Mouse (Mus musculus): ENCODE data around the gene BC052040. TPM values are rescaled to one million over a fixed set of nuclear protein-coding genes. Genes with fewer than 3 reads are reported as not detected.

The BC052040 gene
- polyA plus RNA-seq, 1 experiment from 2014 or later: 9.8 TPM

DNA sequence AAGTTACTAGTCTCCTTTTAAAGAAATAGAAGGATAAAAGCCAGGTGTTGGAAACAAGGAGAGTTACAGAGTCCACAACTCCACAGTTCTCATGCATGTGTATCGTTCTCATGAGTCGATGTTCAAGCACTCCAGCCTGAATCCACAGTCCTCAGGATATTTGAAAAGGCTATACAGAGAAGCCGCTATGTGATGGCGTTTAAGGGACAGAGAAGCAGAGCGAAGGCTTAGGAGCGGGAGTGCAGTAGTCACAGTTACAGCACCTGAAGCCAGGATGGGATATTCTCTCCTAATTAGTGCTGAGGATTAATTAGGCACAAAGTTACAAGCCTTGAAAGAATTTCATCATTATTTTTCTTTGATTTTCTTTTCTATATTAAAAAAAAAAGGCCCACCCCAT is 143.2 kb downstream of the BC052040 start:
- Histone ChIP-seq H3K4me3 (no peak overlapping the region), H3K36me3 (peaks cover 13% of the 10 kb centered on the region; the same call in 1 of the 2 replicates), H3K4me1 (no peaks in the 10 kb centered on the region), H3K27me3 (replicated peaks) (no peaks in the 10 kb centered on the region), H3K9ac (no peak overlapping the region), H3K9me3 (replicated peaks) (peaks cover 9% of the 10 kb centered on the region), H3K27ac (no peak overlapping the region), H3K4me2 (no peak overlapping the region)
- no peak for ATAC-seq
- 80% methylated on average over 6 of the region's 6 CpGs for WGBS (ENCODE audit: insufficient replicate concordance)

DNA sequence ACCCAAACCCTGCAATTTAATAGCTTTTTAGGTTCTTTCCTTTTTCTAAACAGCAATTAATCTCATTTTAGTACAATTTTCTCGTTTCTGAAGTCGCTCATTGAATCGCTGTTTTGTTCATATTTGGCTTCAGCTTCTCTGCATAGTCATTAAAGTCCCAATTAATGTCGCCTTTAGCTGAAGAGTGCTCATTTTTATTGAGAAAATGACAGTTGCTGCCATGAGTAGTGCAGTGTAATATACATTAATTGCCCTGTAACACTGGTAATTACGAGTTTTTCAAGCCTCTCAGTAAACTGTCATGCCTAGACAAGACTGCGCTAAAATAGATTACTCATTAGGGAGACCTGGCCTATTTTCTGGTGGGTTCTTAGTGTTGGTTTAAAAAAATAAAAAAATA is 144.0 kb downstream of the BC052040 start:
- no peak for ATAC-seq
- H3K9ac ChIP-seq: no peak overlapping the region
- H3K4me2 ChIP-seq: no peak overlapping the region
- no peak overlapping the region for H3K27ac ChIP-seq
- 82% methylated on average over 6 of the region's 6 CpGs for WGBS (ENCODE audit: insufficient replicate concordance)
- peaks cover 5% of the 10 kb centered on the region for H3K9me3 ChIP-seq (replicated peaks)
- no peaks in the 10 kb centered on the region for H3K4me1 ChIP-seq
- H3K4me3 ChIP-seq: no peak overlapping the region
- H3K27me3 ChIP-seq (replicated peaks): no peaks in the 10 kb centered on the region
- peaks cover 10% of the 10 kb centered on the region; the same call in 1 of the 2 replicates for H3K36me3 ChIP-seq

- Histone ChIP-seq H3K4me1 (no peaks in the 10 kb centered on the region), H3K27ac (no peak overlapping the region), H3K9ac (no peak overlapping the region), H3K4me3 (no peak overlapping the region), H3K36me3 (peaks cover 6% of the 10 kb centered on the region; the same call in 1 of the 2 replicates), H3K9me3 (replicated peaks) (peaks cover under 1% of the 10 kb centered on the region; the same call in 1 of the 2 replicates), H3K27me3 (replicated peaks) (no peaks in the 10 kb centered on the region), H3K4me2 (no peak overlapping the region)
- 70% methylated on average over 6 of the region's 6 CpGs for WGBS (ENCODE audit: insufficient replicate concordance)
- ATAC-seq: no peak
Observed at GRCm38 (mm10) chr2:115725926-115726325, 144.4 kb downstream of the BC052040 start.

- no peaks in the 10 kb centered on the region for H3K4me1 ChIP-seq
- H3K9me3 ChIP-seq (replicated peaks): no peaks in the 10 kb centered on the region
- H3K4me2 ChIP-seq: no peak overlapping the region
- H3K27ac ChIP-seq: no peak overlapping the region
- H3K36me3 ChIP-seq: peaks cover 5% of the 10 kb centered on the region; the same call in 1 of the 2 replicates
- ATAC-seq: no peak
- H3K27me3 ChIP-seq (replicated peaks): no peaks in the 10 kb centered on the region
- H3K9ac ChIP-seq: no peak overlapping the region
- H3K4me3 ChIP-seq: no peak overlapping the region
- 76% methylated on average over 5 of the region's 5 CpGs for WGBS (ENCODE audit: insufficient replicate concordance)
Observed at GRCm38 (mm10) chr2:115726806-115727205, 145.3 kb downstream of the BC052040 start.

DNA sequence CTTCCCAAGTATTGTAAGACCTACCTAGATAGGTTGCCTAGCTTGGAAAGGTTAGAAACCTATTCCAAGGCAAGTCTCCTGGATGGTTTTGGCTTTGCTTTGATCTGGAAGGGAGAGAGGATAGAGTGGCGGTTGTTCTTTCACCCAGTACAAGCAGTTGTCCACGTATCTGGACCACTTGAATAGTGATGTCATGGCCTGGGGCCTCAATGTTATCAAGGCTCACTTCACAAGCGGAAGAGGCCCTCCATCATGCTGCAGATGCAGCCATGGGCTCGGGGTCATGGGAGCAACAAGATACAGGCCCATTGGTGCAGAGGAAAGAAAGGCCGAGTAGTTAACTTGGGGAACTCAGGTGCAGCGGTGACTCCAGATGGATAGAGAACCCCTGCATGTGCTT is 147.1 kb downstream of the BC052040 start:
- Histone ChIP-seq H3K27me3 (replicated peaks) (no peaks in the 10 kb centered on the region), H3K4me2 (no peak overlapping the region), H3K4me1 (no peaks in the 10 kb centered on the region), H3K4me3 (no peak overlapping the region), H3K27ac (no peak overlapping the region), H3K9me3 (replicated peaks) (no peaks in the 10 kb centered on the region), H3K36me3 (peaks cover 5% of the 10 kb centered on the region), H3K9ac (no peak overlapping the region)
- 82% methylated on average over 6 of the region's 6 CpGs for WGBS (ENCODE audit: insufficient replicate concordance)
- no peak for ATAC-seq

GRCm38 (mm10) chr2:115730502-115730901 is 149.0 kb downstream of the BC052040 start:
- no peak overlapping the region for H3K4me3 ChIP-seq
- no peak overlapping the region for H3K4me2 ChIP-seq
- H3K36me3 ChIP-seq: peaks cover 5% of the 10 kb centered on the region
- 77% methylated on average over 6 of the region's 6 CpGs for WGBS (ENCODE audit: insufficient replicate concordance)
- H3K27ac ChIP-seq: no peak overlapping the region
- no peaks in the 10 kb centered on the region for H3K4me1 ChIP-seq
- no peak for ATAC-seq
- no peak overlapping the region for H3K9ac ChIP-seq
- H3K9me3 ChIP-seq (replicated peaks): no peaks in the 10 kb centered on the region
- no peaks in the 10 kb centered on the region for H3K27me3 ChIP-seq (replicated peaks)

DNA sequence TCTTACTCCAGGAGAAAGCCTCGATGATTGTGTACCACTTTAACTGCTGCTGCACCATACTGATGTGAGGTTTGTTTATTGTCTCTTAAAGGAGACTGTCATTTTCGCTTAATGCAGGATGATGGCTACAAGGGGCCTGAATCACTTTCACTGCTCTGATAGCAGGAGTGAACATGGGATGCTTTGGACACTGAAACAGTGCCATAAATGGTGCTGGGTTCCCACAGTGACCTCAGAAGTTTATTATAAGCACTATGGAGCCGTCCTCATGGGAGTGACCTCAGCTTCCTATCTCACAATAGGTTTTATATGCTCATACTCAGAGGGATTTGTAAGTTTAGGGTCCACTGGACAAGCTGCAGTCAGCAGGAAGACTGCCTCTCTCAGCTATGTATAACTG is 149.7 kb downstream of the BC052040 start:
- Histone ChIP-seq H3K4me1 (no peaks in the 10 kb centered on the region), H3K4me3 (no peak overlapping the region), H3K9ac (no peak overlapping the region), H3K27me3 (replicated peaks) (no peaks in the 10 kb centered on the region), H3K27ac (no peak overlapping the region), H3K36me3 (peaks cover 5% of the 10 kb centered on the region), H3K4me2 (no peak overlapping the region), H3K9me3 (replicated peaks) (no peaks in the 10 kb centered on the region)
- 63% methylated on average over 3 of the region's 3 CpGs for whole genome bisulfite sequencing (ENCODE audit: insufficient replicate concordance)
- ATAC-seq: no peak

GRCm38 (mm10) chr2:115732572-115732971 is 151.1 kb downstream of the BC052040 start:
- WGBS (ENCODE audit: insufficient replicate concordance): 71% methylated on average over 4 of the region's 4 CpGs
- no peak overlapping the region for H3K4me2 ChIP-seq
- no peak overlapping the region for H3K27ac ChIP-seq
- H3K9ac ChIP-seq: no peak overlapping the region
- no peaks in the 10 kb centered on the region for H3K9me3 ChIP-seq (replicated peaks)
- no peak for ATAC-seq
- H3K27me3 ChIP-seq (replicated peaks): no peaks in the 10 kb centered on the region
- H3K36me3 ChIP-seq: peaks cover 5% of the 10 kb centered on the region
- H3K4me1 ChIP-seq: no peaks in the 10 kb centered on the region
- H3K4me3 ChIP-seq: no peak overlapping the region

- Histone ChIP-seq H3K9ac (no peak overlapping the region), H3K27ac (no peak overlapping the region), H3K4me2 (no peak overlapping the region), H3K4me1 (no peaks in the 10 kb centered on the region), H3K27me3 (replicated peaks) (no peaks in the 10 kb centered on the region), H3K9me3 (replicated peaks) (no peaks in the 10 kb centered on the region), H3K36me3 (peaks cover 1% of the 10 kb centered on the region), H3K4me3 (no peak overlapping the region)
- 81% methylated on average over 8 of the region's 8 CpGs for WGBS (ENCODE audit: insufficient replicate concordance)
- ATAC-seq: no peak
Observed at GRCm38 (mm10) chr2:115733017-115733692, 151.6 kb downstream of the BC052040 start.

DNA sequence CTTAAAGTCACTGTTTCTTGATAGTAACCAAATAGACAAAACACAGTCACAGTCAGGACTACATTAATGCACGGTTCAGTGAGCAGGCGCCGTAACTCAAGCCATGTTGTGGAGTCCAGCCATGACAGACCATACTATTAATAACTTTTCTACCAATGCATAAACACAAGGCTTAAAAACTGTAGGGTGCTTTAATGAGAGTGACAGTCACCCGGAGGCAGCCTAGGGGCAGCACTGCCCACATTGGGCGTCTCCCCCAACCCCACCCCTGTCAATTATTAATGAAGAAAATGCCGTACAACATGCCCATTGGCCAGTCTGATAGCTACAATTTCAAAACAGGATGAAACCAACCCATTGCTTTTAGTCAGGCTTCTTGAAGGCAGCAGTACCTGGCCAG is 153.3 kb downstream of the BC052040 start:
- no peak overlapping the region for H3K4me2 ChIP-seq
- 82% methylated on average over 6 of the region's 6 CpGs for WGBS (ENCODE audit: insufficient replicate concordance)
- no peak overlapping the region for H3K4me3 ChIP-seq
- no peak for ATAC-seq
- no peak overlapping the region for H3K9ac ChIP-seq
- H3K27me3 ChIP-seq (replicated peaks): no peaks in the 10 kb centered on the region
- no peak overlapping the region for H3K27ac ChIP-seq
- no peaks in the 10 kb centered on the region for H3K4me1 ChIP-seq
- no peaks in the 10 kb centered on the region; the same call in 1 of the 2 replicates for H3K36me3 ChIP-seq
- no peaks in the 10 kb centered on the region for H3K9me3 ChIP-seq (replicated peaks)

GRCm38 (mm10) chr2:115736416-115736815 is 154.9 kb downstream of the BC052040 start:
- H3K27me3 ChIP-seq (replicated peaks): no peaks in the 10 kb centered on the region
- WGBS (ENCODE audit: insufficient replicate concordance): 78% methylated on average over 3 of the region's 3 CpGs
- H3K4me3 ChIP-seq: no peak overlapping the region
- no peak overlapping the region for H3K9ac ChIP-seq
- no peaks in the 10 kb centered on the region for H3K4me1 ChIP-seq
- H3K27ac ChIP-seq: no peak overlapping the region
- no peak for ATAC-seq
- no peak overlapping the region for H3K4me2 ChIP-seq
- no peaks in the 10 kb centered on the region for H3K9me3 ChIP-seq (replicated peaks)
- no peaks in the 10 kb centered on the region; the same call in 1 of the 2 replicates for H3K36me3 ChIP-seq

DNA sequence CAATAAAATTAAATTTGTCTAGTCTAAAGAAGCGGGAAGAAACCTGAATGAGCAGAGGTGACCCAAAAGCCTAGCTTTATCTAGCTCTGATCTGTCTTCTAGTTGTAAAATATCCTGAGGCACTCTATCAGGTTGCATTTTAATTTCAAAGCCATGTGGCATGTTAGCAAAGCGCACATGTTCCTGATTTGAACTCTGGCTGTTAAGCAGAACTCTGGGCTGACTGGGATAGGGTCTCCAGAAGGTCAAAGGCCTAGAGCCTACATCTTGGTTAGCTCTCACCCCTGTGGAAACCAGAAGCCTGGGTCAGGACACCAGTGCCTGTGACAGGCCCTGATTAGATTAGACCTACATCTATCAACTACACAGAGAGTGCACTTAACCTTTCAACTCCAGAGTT is 156.4 kb downstream of the BC052040 start:
- H3K9me3 ChIP-seq (replicated peaks): no peaks in the 10 kb centered on the region
- H3K27me3 ChIP-seq (replicated peaks): no peaks in the 10 kb centered on the region

GRCm38 (mm10) chr2:115742061-115742460 is 160.5 kb downstream of the BC052040 start:
- Histone ChIP-seq H3K27me3 (replicated peaks) (no peaks in the 10 kb centered on the region), H3K4me2 (no peak overlapping the region), H3K9ac (no peak overlapping the region), H3K4me3 (no peak overlapping the region), H3K4me1 (no peaks in the 10 kb centered on the region), H3K27ac (no peak overlapping the region), H3K36me3 (no peaks in the 10 kb centered on the region), H3K9me3 (replicated peaks) (no peaks in the 10 kb centered on the region)
- 73% methylated on average over 7 of the region's 7 CpGs for WGBS (ENCODE audit: insufficient replicate concordance)
- ATAC-seq: no peak

More for the DNA sequence above, 156.4 kb downstream of the BC052040 start:
- Histone ChIP-seq H3K4me2 (no peak overlapping the region), H3K9ac (no peak overlapping the region), H3K4me1 (no peaks in the 10 kb centered on the region), H3K27ac (no peak overlapping the region), H3K4me3 (no peak overlapping the region), H3K36me3 (no peaks in the 10 kb centered on the region; the same call in 1 of the 2 replicates)
- ATAC-seq: no peak
- WGBS (ENCODE audit: insufficient replicate concordance): 73% methylated on average over 2 of the region's 2 CpGs

Data from liver, embryonic 12.5 days (tissue).